Mouse (Mus musculus) right cerebral cortex, adult 18-20 months (tissue): ENCODE data around the gene Gsk3b.
"Not testable (repeated sequence)": the region's sequence is repeated elsewhere in the genome, so short reads cannot be mapped to it uniquely, and the experiment has no call there.

Experiments
- DNase-seq: peaks from one replicate; pipeline ENCODE4 v3.0.0; 2022; ENCODE audit warnings: mixed read lengths

Gene Gsk3b

DNA sequence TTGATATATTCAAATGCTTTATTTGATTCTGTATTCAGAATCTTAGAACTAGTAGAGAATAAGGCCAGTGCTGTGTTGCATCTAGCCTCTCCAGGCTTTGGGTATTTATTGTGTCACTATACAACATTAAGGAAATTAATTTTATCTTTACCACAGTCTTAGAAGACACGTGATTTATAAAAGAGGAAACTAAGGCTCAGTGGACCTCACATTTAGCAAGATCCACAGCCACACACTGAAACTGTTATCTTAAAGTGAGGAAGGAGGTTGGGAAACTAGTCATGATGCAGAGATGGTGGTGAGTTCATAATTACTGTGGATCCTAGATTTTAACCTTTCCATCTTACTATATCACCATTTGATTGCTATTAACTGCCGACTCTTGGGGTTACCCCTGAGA, 16.7 kb downstream of the Gsk3b start:
- DNase-seq, result no peak

DNA sequence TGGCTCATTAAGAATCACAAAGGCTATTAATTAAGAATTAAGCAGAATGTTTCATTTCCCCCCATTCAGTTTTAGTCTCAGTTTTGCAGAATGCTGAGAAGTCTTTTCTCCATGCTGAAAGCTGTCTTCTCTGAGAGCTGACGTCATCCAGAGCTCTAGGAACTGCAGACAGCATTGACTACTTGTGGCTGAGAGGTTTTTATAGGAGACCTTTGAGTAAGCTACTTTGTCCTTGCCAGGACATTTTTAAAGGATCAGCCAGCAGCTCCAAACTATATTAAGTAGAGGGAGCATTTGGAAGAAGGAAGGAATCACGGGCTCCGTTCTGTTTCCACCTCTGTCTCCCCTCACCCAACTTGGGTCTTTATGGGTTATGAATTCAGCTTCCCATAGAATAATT, 17.7 kb downstream of the Gsk3b start:
- no peak for DNase-seq

DNA sequence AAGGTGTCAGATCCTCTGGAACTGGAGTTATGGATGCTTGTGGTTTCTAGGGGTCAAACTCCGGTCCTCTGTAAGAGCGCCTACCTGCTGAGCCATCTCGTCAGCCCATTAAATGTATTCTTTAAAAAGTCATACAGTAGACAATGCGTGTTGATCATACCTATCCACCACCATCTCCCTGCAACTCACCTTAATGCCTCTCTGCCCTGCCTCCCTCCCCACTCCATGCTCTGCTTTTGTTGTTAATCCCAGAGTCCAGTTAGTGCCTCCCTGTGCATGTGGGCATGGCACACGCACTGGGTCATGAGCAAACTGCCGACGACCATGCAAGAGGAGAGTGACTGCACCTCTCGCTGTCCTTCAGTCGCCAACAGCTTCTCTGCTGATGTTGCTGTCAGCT, 21.2 kb downstream of the Gsk3b start:
- no peak for DNase-seq

DNA sequence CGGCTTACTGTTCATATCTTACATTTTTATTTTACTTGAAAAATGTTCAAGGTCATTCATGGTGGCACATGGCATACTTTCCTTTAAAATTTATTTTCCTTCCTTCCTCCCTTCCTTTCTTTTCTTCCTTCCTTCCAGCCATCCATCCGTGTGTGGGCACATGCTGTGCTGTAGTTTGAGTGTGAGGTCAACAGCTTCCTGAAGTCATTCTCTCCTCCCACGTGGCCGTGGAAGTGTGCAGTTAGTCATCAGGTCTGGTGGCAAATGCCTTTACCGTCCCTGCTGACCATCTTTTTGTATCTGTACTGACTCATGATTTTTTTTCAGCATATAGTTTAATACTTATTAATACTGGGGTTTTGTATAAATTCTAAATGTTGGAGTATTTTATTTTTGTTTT, 21.8 kb downstream of the Gsk3b start:
- no peak for DNase-seq

DNA sequence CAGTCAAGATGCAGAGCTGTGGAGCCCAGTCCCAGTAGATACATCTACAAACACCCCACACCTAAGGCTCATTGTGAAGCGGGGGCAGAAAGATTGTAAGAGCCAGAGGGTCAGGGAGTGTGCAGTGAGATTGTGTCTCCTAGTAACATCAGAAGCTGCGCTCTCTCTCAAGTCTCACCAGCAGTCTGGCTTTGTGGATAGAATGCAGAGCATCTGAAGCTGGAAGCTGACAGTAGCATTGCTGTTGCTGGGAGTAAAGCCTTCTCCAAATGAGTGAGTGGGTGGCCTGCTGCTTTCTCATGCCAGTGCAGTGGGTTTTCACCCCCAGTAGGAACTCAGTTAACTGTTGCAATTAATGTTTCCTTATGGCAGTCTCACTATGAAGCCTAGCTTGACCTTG, 25.3 kb downstream of the Gsk3b start:
- DNase-seq, result no peak

DNA sequence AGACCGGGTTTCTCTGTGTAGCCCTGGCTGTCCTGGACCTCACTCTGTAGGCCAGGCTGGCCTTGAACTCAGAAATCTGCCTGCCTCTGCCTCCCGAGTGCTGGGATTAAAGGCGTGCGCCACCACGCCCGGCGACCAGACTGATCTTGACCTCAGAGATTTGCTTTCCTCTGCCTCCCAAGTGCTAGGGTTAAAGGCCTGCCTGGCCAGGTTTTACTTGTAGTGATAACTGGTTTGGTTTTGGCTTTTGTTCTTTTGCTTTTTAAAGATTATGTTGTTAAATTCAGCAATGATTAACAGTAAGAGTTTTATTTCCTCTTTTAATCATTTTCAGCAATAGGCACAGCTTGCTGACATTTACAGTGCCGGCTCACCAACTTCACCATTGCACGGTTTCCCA, 29.1 kb downstream of the Gsk3b start:
- DNase-seq, result not testable (repeated sequence)

DNA sequence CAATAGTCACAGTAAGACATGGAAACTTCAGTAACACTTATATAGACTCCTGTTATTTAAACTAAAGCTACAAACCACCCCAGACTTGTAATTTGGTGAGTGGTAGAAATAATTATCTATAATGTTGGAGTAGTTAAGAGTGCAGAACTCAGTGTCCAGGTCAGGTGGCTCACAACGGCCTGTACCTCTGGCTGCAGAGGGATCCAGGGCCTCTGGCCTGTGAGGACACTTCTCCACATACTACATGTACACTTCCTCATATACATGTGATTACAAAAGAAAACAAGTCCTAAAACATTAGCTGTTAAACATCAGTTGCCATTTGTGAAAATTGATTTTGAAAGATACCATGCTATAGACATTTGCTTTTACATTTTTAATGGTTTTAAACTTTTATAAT, 29.9 kb downstream of the Gsk3b start:
- DNase-seq, result no peak

DNA sequence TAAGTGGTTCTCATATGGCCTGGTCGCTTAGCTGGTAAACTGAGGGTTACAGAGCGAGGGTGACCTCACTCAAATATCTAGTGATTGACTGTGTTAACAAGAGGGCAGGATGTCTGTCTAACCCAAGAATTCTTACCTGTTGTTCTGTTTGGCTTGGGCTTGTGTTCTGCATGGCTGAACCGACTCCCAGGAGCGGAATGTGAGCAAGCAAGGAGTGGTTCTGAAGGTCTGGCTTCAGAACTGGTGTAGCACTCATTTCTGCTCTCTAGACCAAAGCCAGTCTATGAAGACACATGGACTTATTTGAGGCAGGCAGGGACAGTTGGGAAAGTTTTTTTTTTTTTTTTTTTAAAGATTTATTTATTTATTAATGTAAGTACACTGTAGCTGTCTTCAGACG, 30.5 kb downstream of the Gsk3b start:
- no peak for DNase-seq

DNA sequence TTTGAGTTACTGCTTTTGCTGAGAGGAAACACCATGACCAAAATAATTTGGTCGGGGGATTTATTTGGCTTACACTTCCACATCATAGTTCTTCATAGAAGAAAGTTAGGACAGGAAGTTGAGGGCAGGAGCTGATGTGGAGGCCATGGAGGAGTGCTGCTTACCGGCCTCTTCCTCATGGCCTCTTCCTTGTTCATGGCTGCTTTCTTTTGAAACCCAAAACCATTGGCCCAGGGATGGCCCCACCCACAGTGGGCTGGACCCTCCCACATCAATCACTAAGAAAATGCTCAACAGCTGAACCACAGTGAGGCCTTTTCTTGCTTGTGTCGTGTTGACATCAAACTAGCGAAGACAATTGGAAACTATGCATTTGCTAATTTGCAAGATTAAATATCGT, 40.4 kb downstream of the Gsk3b start:
- no peak for DNase-seq

DNA sequence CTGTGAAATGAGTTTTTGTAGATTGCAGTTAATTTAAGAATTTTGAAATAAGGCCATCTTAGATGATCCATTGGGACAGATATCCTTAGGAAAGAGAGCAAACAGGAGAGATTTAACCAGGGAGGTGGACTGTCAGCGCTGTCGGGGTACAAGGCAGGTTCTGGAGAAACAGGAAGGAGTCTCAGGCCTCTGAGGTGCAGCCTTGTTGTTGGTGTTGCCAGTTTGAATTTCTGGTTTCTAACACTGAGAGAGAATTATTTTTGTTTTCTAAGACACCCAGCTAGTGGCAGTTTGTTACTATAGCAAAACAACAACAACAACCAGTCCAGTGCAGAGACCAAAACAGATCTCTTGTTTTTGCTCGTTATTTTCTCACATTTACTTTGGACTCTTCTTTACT, 42.2 kb downstream of the Gsk3b start:
- no peak for DNase-seq

DNA sequence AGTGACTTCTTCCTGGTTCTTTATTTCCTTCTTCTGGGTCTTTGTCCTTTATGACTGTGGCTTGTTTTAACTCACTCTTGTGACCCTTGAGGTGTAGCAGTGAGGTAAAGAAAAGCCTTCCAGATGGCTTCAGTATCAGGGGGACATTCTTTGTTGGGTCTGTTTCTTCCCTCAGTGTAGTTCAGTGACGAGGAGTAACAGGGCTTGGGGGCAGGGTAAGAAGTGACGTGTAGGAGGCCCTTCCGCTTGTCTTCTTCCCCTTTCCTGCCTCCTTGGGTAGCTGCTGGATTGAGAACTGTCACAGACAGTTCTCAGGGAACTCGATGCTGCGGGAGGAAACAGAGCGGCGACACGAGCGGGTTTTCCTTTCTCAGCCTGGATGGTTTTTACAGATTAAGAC, 43.0 kb downstream of the Gsk3b start:
- DNase-seq, result no peak

DNA sequence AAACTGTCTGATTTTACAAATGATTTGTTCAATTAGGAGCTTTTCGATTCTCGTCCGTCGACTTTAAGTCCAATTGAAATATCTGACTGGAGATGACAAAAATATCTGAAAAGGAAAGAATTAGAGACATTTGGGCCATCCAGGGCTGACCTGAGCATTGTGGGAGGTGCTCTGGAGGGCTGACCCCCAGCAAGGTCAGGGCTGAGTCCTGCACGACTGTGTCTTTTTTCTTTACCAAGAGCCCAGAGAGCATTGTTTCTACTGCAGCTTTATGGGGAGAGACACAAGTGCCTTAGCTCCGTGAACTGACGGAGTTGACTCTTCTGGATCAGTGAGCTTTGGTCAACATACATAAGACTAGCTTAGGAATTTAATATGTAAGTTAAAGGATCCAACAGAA, 43.4 kb downstream of the Gsk3b start:
- DNase-seq, result no peak

DNA sequence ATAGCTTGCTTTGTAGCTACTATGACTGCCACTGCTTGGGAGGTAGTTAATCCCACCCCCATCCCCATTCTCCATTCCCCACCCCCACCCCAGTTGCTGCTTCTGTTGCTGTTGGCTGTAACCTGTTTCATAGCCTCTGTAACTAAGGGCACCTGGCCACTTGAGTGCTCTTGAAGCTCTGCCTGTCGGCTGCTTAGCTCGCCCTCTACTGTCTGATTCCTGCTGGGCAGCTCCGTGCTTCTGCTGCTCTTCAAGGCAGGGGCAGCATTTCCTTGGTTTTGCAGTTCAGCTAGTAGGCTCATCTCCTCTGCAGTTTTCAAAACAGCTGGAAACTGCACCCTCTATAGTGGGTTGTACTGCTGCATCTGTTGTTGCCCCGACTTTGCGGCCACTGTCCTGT, 48.5 kb downstream of the Gsk3b start:
- no peak for DNase-seq

DNA sequence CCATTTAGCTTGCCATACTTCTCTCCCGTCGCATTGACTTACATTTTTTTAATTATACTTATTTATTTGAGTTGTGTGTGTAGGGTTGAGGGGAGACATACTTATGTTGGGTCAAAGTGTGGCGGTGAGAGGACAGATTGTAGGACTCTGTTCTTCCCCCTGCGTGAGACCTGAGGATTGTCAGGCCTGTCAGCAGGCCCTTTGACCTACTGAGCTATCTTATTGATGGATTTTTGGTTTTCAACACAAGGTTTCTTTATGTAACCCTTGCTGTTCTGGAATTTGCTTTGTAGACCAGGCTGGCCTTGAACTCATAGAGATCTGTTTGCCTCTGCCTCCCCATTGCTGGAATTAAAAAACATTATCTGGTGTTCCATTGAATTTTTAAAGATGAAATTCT, 56.1 kb downstream of the Gsk3b start:
- DNase-seq, result no peak

DNA sequence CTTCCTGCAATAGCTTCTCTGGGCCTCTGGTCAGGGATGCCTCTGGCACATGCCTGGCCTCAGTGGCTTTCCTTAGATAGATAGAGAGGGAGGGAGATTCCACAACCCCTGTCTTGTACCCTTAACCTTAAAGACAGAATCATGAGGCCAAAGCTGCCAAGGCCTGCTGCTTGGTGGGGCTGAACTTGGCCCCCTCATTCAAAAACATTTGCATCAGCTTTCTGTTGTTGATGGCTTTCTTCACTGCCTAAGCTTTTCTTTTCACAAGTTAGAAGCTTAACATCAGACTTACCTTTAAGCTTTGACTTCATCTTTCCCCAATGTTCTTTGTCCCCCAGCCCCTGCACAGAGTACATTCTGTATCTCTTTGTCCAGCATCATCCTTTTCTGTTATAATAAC, 61.8 kb downstream of the Gsk3b start:
- no peak for DNase-seq

DNA sequence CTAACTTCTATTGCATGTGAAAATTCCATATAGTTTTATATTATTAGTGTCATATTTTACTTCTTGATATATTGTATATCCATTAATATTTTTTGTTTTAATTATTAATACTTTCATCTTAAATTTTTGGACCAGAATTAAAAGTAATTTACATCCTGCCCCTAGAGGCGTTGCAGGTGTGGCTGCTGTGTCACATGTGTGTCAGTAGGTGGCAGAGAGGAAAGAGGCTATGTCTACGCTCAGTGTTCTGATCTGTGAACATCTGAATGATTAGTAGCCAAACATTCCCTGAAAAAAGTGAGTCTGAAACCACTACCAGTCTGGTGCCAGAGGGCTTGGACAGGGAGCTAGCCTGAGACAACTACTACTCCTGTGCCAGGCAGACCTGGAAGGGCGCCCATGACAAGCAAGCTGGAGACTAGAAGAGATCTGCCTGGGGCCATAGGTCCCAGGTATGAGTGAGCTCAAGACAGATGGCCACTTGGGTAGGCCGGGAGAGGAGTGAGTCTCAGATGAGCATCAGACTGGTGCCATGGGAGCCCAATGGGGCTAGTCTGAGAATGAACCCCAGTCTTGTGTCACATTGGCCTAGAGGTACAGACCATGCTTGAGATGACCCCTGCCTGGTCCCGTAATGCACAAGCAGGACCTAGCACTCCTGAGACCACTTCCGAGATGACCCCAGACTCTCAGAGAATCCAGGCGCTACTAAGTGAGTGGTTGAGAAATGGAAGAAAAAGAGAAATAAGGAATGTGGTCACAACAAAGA, 69.2 kb downstream of the Gsk3b start:
- DNase-seq, result no peak

DNA sequence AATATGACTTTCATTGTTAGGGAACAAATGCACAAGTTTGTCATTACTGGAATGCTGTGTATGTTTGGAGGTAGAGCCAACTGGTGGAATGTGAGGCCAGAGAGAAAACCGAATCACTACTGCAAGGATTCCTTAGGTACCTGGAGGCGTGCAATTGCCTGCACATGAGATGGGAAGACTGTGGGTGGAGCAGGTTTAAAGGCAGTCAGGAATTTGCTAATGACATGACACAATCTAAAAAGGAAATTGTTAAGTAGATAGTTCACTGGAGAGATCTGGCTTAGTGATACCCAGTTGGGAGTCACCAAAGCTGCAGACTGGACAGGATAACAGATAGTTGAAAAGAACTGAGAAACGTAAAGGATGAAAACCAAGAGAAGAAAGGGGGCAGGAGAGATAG, 73.2 kb downstream of the Gsk3b start:
- no peak for DNase-seq

DNA sequence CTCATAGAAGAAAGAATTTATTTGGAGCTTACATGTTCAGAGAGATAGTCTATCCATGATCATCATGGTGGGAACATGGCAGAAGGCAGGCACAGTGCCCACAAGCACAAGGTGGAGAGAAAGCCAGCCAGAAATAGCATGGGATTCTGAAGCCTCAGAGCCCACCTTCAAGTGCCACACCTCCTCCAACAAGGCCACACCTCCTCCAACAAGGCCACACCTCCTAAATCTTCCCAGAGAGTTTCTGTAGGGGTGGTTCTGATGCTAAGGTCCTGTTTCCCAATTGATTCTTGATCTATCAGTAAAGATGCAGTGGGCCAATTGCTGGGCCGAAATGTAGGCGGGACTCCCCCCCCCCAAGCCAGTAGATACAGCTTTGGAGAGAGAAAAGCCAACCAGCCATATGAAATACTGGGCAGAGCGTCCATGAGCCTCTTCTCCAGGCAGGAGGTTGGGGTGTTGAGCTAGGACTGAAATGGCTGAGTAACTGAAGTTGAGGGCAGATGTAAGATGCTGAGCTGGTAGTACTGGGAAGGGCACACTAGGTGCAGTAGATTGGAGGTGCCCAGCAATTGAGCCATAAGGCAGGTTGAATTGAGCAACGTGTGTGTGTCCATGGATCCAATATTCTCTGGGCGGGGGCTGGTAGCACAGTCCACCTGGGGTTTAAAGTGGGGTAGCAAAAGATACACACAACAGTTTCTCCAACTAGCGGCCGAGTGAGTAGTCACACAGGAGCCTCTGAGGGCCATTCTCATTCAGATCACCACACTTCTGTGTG, 76.2 kb downstream of the Gsk3b start:
- DNase-seq, result no peak

DNA sequence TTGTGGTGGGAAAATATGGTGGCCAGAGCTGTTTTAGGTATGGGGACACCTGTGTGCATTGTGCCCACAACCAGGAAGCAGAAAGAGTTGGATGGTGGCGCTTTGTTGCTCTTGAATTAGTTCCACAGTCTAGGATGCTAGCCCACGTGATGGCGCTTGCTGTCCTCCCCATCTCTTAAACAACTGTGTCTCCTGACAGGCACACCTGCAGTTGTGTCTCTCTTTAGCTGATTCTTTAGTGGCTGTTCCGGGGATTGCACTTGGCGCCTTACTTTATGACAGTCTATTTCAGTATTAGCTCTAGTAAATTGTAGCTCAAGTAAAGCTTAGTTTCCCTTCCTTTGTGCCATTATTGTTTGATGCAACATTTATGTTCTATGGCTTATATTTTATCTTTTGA, 80.2 kb downstream of the Gsk3b start:
- DNase-seq, result no peak

DNA sequence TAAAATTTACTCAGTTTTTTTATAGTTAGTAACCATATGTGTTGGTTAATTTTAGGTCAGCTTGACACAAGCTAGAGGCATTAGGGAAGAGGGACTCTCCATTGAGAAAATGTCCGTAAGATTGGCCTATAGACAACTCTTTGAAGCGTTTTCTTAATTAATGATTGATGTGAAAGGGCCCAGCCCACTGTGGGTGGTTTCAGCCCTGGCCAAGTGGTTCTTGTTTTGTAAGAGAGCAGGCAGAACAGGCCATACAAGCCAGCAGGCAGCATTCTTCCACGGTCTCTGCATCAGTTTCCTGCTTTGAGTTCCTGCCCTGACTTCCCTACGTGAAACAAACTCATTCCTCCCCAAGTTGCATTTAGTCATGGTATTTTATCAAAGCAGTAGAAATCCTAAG, 90.3 kb downstream of the Gsk3b start:
- no peak for DNase-seq

DNA sequence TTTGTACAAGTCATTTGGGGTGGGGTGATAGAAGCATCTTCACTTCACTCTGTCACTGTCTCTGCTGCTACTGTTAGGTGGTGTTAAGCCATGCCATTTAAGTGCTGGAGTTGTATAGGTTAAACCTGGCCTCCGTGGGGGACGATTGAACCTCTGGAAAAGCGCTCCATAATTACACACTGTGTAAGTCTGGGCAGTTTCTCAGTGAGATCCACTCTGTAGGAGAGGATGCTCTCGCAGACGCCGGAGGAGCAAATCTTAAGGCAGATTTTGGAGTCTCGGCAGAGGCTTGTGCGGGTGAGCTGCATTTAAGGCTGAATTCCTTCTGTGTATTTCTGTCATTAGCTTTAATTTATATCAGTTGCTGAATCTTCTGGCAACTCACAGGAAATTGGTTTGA, 92.6 kb downstream of the Gsk3b start:
- DNase-seq, result no peak

DNA sequence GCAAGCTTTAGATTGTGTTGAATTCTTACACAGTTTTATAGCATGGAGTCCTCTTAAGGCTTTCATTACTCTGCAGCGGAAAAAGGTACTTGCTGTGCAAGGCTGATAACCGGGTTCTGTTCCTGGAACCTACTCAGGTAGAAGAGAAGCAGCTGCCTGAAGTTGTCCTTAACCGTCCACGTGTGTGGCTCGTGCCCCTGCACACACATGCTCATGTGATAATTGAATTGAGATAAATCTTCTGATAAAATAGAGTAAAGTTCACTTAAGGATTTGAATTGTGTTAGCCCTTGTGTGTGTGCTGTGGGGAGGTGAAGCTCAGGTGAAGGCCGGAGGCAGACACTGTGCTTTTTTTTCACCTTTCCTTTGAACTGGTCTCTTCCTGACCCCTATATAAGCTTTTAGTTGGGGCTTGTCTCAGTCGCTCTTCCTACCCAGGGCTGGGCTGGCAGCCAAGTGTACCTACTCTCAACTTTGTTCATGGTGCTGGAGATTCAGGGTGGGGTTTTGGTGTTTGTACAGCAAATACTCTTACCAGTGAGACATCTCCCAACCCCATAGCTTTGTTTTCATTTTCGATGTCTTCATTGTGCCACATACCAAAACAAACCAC, 96.0 kb downstream of the Gsk3b start:
- no peak for DNase-seq

DNA sequence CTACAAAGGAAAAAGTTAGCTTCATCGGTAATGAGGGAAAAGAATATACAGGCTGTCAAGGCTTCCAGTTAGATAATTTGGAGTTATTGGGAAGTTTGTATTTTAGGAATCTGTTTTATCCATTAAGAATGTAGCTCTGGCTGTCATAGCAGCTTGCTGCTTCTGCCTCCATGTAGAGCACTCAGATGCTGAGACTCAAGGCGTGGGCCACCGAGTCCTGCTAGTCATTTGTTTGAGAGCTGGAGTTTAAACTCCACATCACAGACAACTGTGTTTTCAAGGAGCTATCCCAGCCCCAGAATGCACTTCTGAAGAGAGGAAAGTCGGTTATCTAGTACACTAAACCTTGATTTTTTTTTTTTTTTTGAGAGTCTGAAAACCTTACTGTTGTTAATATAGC, 101.2 kb downstream of the Gsk3b start:
- peak; percentile 19 for DNase-seq

DNA sequence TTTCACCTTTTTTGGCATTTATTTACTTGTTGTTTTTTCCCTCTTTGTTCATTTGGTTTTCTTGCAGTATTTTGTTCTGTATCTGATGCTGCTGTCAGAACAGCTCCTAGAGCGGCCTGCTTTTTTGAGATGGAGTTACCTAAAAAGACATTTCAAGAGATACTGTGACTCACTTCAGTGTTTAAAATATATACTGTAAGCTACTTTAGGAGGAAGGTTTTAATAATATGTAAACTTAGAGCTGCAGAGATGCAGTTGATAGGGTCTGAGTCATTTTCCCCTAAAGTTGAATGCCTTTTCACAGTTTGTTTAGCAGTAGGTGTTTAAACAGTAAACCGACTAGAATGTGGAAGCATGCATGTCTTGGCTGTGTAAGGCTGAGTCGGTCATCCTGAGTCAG, 101.7 kb downstream of the Gsk3b start:
- DNase-seq, result no peak
